Mouse (Mus musculus) lung, embryonic 16.5 days (tissue): ENCODE measurements around the gene Tmem117. TPM values are rescaled to one million over a fixed set of nuclear protein-coding genes. Genes with fewer than 3 reads are reported as not detected.

Source experiments
- ATAC-seq: fragments of 200-750 bp; cut with Nextera tagmentation; 2 replicates; pipeline ENCODE4 v1.8.0; 2017; ENCODE audit warnings: low read depth, mild to moderate bottlenecking, moderate library complexity
- H3K27ac ChIP-seq: fragments of 300-500 bp; sonication (generic); 2 replicates; pipeline ENCODE4 v1.5.1; 2014; ENCODE audit warnings: mild to moderate bottlenecking, control low read depth, low read length
- H3K27me3 ChIP-seq: fragments of 300-500 bp; sonication (generic); 2 replicates; pipeline ENCODE4 v1.6.1; 2014; ENCODE audit warnings: low read depth, low read length, mixed read lengths; ENCODE audit not compliant: control insufficient read depth, insufficient read depth
- H3K36me3 ChIP-seq: fragments of 300-500 bp; sonication (generic); 2 replicates; pipeline ENCODE4 v1.6.1; 2014; ENCODE audit warnings: low read length; ENCODE audit not compliant: control insufficient read depth, insufficient read depth
- H3K4me1 ChIP-seq: fragments of 300-500 bp; sonication (generic); replicated peaks from 2 replicates; pipeline ENCODE4 v1.6.1; 2014; ENCODE audit warnings: low read length, mixed read lengths; ENCODE audit not compliant: control insufficient read depth, insufficient read depth
- H3K4me2 ChIP-seq: fragments of 300-500 bp; sonication (generic); 2 replicates; pipeline ENCODE4 v1.6.1; 2014; ENCODE audit warnings: low read depth, low read length, control low read depth
- H3K4me3 ChIP-seq: fragments of 300-500 bp; sonication (generic); 2 replicates; pipeline ENCODE4 v1.5.1; 2014; ENCODE audit warnings: mild to moderate bottlenecking, low read length, control low read depth
- H3K9ac ChIP-seq: fragments of 300-500 bp; sonication (generic); 2 replicates; pipeline ENCODE4 v1.6.1; 2014; ENCODE audit warnings: low read length, control low read depth
- H3K9me3 ChIP-seq: fragments of 300-500 bp; sonication (generic); 2 replicates; pipeline ENCODE4 v1.6.1; 2016; ENCODE audit warnings: low read length; ENCODE audit not compliant: control insufficient read depth
- WGBS: fragments of 180-500 bp; shearing (Covaris S2); extraction: QIAGEN DNeasy Blood & Tissue Kit; methylation state at CpG from one replicate; pipeline ENCODE4 v1.1.7; 2014; 5-methylcytosine and 5-hydroxymethylcytosine counted together
- polyA plus RNA-seq: library from polyadenylated mRNA; unstranded; fragments of >200 nt; fragmentation: Nextera tagmentation; extraction: Ambion mirVana; gene quantifications from 2 replicates; pipeline ENCODE4 v1.2.1, GENCODE M21; 2015

The Tmem117 gene
- polyA plus RNA-seq: 2.7 and 4.5 TPM in 2 replicates

DNA sequence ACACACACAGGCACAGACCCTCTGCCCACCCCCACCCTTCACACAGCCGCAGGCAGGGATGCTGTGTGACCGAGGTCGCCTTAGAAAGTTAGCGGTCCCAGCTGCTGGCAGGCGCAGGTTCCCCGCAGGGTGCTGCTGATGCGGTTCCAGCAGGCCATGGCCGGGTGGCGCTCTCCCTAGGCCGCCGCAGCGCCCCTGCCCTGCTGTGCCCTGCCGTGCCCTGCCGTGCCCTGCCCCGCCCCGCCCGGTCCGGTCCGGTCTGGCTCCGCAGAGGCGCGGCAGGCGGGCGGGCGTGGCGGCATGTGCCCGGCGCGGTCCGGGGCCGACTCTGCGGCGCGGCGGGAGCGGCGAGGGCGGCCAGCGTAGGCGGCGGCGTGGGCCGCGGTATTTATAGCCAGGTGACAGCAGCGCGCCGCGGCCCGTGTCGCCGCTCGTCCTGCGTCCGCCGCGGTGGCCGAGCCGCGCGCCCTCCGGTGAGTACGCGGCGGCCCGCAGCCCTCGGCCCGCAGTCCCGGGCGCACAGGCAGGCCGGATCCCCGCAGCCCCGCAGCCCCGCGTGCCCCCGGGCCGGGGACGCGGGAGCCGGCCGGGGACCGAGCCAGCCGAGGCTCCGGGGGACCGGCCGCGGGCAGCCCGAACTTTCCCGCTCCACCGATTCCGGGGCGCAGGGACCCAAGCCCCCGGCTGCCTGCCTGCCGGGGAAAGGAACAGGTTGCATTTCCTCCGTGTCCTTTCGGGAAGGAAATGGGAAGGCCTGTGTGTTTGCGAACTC lies at the start of gene Tmem117:
Gene Tmem117 (plus strand): TSS at position 403 of the 772 bp plus-strand sequence.
- 0 out of 2 replicates have a peak, but pooled peaks cover 3% of the 10 kb centered on the region for H3K4me1 ChIP-seq
- peak within 1 kb of the TSS; percentile 98 for H3K4me2 ChIP-seq
- no peak within 1 kb of the TSS for H3K27ac ChIP-seq
- no peaks in the 10 kb centered on the region for H3K9me3 ChIP-seq
- H3K4me3 ChIP-seq: peak within 1 kb of the TSS; percentile 60
- under 1% methylated on average over 64 of the region's 96 CpGs for WGBS
- H3K27me3 ChIP-seq: peaks cover 18% of the 10 kb centered on the region
- H3K36me3 ChIP-seq: no peaks in the 10 kb centered on the region
- peak within 1 kb of the TSS; percentile 69 for H3K9ac ChIP-seq
- ATAC-seq: peak; percentile 79

DNA sequence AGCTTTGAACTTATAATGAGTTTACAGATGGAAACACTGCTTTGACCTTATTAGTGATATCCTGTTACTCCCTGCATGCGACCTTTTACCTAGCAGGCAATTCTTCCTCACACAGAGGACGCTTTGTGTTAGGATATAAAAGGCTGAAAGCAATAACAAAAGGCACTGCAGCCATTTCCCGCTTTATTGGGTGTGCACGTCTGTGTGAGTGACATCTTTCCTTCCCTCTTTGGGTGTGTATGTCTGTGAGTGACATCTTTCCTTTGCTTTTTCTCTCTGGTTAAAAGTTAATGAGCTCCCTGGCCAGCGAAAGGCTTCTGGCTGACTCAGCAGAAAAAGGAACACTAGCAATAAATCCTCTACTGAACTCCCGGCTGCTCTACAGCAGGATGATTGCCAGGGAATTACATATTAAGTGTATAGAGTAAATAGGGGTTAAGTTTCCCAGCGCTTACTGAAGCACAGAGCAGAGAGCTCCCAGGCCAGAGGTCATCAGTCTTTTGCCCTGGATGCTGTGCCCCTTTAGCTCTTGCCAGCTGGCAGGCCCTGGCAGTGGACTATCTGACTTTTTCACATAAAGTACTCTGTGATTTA lies 46.9 kb upstream of the Tmem117 start:
- Histone ChIP-seq H3K4me2 (no peak overlapping the region), H3K27ac (no peak overlapping the region), H3K27me3 (no peaks in the 10 kb centered on the region), H3K9me3 (no peaks in the 10 kb centered on the region), H3K36me3 (peaks cover 44% of the 10 kb centered on the region), H3K4me1 (no peaks in the 10 kb centered on the region), H3K4me3 (no peak overlapping the region), H3K9ac (no peak overlapping the region)
- WGBS: 64% methylated on average over 7 of the region's 7 CpGs
- ATAC-seq: no peak

DNA sequence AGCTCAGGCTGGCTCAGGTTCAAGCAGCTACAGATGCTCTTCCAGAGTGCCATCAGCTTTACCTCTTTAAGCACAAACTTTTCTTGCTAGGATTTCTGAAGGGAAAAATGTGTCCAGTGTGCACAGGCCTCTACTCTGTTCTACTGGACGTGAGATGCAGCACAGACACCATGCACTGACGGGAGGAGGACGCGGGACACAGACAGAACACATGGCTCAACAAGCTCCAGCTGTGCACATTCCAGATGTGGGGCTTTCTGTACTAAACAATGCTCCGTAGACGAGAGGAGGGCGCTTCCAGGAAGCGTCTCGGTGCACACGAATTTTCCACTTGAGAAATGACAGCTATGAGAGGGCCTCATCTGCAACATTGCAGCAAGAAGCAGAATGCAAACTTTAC lies 45.9 kb upstream of the Tmem117 start:
- ATAC-seq: no peak

DNA sequence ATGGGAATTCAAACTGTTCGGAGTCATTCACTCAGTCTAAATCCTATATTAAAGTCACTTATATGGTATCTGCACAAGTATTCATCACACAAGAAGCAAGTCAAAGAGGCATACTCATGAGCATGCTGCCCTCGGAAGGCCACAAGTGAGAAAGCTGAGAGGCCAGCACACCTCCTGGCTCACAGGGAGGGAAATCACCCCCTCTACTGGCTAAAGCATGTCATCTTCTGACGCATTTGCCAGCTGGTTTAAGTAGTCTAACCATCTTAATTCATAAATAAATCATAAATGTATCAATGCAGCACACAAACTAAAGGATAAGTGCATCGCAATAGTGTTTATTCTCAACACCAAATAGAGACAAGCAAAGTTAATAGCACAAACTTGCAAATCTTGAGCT lies 44.3 kb upstream of the Tmem117 start:
- no peaks in the 10 kb centered on the region for H3K27me3 ChIP-seq
- no peak overlapping the region for H3K9ac ChIP-seq
- no peak overlapping the region for H3K4me2 ChIP-seq
- H3K36me3 ChIP-seq: peaks cover 37% of the 10 kb centered on the region
- H3K4me3 ChIP-seq: no peak overlapping the region
- 0 out of 2 replicates have a peak, but pooled peaks cover 2% of the 10 kb centered on the region for H3K4me1 ChIP-seq
- 85% methylated on average over 4 of the region's 4 CpGs for WGBS
- H3K27ac ChIP-seq: no peak overlapping the region
- ATAC-seq: no peak
- H3K9me3 ChIP-seq: no peaks in the 10 kb centered on the region

More for the DNA sequence above, 45.9 kb upstream of the Tmem117 start:
- 86% methylated on average over 10 of the region's 10 CpGs for WGBS
- Histone ChIP-seq H3K27me3 (no peaks in the 10 kb centered on the region), H3K4me1 (no peaks in the 10 kb centered on the region), H3K9ac (no peak overlapping the region), H3K4me3 (no peak overlapping the region), H3K27ac (no peak overlapping the region), H3K36me3 (peaks cover 42% of the 10 kb centered on the region), H3K9me3 (no peaks in the 10 kb centered on the region), H3K4me2 (no peak overlapping the region)

DNA sequence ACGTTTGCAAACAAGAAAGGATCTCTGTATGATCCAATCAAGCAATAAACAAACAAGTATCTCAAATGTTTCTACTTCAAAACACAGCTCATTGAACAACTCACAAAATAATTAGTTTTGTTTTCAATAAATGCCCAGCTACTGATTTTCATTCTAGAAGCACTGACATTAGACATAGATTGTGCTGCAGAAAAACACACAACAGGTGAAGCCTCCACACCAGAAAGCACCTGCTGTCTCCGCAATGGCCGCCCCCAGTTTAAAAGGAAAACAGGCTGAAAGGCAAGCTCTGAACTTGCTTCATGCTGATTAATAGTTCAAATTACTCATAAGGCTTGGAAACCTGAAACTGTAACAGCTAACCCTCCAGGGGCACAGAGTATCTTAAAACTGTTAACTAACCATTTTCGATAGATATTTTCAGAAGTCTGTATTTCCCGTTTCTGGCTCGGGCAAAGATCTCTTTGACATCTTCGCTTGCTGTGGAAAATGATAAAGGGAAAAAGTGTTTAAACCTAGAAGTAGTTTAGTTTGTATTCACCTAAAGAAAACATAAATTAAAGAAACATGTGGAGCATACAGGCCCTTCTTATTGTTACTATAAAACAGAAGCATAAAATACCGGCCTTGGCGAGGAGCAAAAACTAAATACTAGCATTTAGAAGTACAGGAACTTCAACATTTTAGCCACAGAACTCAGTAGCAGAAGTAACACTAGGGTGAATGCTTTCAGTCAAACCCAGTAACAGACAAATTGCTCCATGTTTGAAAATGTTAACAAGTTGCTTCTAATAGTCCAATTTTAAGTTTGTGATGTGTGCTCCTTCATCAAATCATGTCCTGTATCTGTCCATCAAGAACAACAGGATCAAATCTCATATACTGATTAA lies 41.0 kb upstream of the Tmem117 start:
- H3K9me3 ChIP-seq: no peaks in the 10 kb centered on the region
- peaks cover 2% of the 10 kb centered on the region; the same call in 1 of the 2 replicates for H3K4me1 ChIP-seq
- WGBS: 82% methylated on average over 9 of the region's 9 CpGs
- H3K27me3 ChIP-seq: no peaks in the 10 kb centered on the region
- no peak for ATAC-seq
- no peak overlapping the region for H3K4me3 ChIP-seq
- peaks cover 11% of the 10 kb centered on the region for H3K36me3 ChIP-seq
- H3K4me2 ChIP-seq: peak overlapping the region; percentile 20
- no peak overlapping the region for H3K9ac ChIP-seq
- H3K27ac ChIP-seq: no peak overlapping the region

DNA sequence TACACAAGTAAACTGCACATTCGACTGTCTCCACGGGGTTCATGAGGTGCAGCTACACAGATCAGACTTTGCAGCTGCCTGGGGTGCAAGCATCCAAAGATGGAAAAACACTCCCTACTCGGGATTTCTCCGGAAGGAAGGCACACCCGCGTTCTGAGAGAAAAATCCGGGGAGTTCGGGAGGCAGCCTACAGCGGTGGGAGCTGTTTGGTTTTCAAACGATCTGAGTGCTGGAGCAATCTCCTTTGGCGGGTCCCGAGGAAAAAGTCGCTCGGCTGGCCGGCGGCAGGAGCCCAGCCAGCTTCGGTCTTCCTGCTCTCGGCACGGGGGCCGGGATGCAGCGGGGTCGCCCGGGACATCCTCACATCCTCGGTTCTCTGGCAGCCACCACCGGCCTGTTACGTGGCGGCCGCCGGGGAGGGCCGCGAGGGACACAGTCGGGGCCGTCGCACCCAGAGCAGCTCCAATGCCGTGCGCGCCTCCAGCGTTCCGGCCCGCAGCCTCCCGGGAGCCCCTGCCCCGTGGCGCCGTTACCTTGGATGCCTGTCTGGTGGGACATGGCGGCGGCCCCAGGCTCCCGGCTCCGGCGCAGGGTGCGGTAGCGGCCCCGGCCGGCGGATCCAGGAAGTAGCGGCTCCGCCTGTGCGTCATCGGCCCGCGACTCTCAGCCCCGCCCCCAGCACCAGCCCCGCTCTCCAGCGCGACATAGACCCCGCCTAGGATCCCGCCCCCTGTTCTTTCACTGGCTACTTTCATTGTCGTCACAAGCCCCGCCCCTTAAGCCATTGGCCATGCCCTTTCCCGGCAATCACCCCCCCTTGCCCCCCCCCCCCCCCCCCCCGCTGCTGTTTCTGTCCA lies 39.6 kb upstream of the Tmem117 start, which contains the start of gene Twf1:
Gene Twf1 (minus strand): TSS at position 671 of the 857 bp plus-strand sequence.
- ATAC-seq: peak; percentile 99
- Histone ChIP-seq H3K4me2 (peak within 1 kb of the TSS; percentile 59), H3K27ac (peak within 1 kb of the TSS; percentile 70), H3K27me3 (no peaks in the 10 kb centered on the region), H3K4me3 (peak within 1 kb of the TSS; percentile 96), H3K9me3 (no peaks in the 10 kb centered on the region), H3K4me1 (peaks cover 2% of the 10 kb centered on the region; the same call in 1 of the 2 replicates), H3K9ac (peak within 1 kb of the TSS; percentile 95), H3K36me3 (peaks cover 8% of the 10 kb centered on the region)
- WGBS: under 1% methylated on average over 66 of the region's 70 CpGs

DNA sequence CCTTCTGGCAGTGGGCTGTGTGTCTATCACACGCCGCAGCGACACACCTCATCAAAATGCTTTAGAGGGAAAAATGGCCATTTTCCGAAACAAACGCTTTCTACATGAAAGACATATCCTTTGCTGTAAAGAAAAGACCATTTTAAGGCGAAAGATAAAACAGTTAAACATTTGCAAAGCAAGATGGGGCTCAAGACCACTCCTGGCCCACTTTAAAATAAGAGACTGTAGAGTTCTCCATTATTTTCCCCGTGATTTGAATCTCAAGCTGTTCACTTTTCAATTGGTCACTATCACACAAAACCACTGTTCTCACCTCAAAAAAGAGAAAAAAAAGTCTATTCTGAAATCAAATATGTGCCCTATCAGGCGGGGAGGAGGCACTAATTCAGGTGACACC lies 38.9 kb upstream of the Tmem117 start:
- H3K27me3 ChIP-seq: no peaks in the 10 kb centered on the region
- 8% methylated on average over 8 of the region's 8 CpGs for WGBS
- no peaks in the 10 kb centered on the region for H3K9me3 ChIP-seq
- ATAC-seq: no peak; the same call in 1 of the 2 replicates
- peaks cover 3% of the 10 kb centered on the region for H3K36me3 ChIP-seq
- H3K4me3 ChIP-seq: peak overlapping the region; percentile 96
- peak overlapping the region; percentile 58 for H3K4me2 ChIP-seq
- H3K4me1 ChIP-seq: peaks cover 2% of the 10 kb centered on the region; the same call in 1 of the 2 replicates
- H3K27ac ChIP-seq: no peak overlapping the region
- H3K9ac ChIP-seq: 0 out of 2 replicates have a peak overlapping the region, but pooled peaks have one; percentile 33

DNA sequence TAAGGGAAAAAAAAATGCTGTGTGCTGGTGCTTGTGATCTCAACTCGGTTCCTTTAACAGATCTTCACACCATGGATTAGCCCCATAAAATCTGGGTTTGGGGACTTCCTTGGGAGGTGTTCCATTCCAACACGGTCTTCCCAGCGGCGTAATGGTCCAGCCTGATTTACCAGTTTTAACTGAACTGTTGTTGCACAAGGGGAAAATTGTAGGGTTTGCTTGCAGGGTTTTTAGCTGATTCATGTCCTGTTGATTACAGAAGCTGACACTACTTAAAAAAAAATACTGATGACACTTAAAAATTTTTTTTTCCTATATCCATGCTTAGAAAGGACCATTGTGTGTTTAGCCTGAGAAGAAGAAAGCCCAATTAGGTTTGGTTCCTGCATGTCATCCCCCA lies 37.7 kb upstream of the Tmem117 start:
- ATAC-seq: no peak

More for the DNA sequence above, 37.7 kb upstream of the Tmem117 start:
- Histone ChIP-seq H3K9me3 (no peaks in the 10 kb centered on the region), H3K9ac (no peak overlapping the region), H3K27ac (no peak overlapping the region), H3K36me3 (no peaks in the 10 kb centered on the region), H3K4me1 (peaks cover 2% of the 10 kb centered on the region; the same call in 1 of the 2 replicates), H3K4me2 (no peak overlapping the region), H3K27me3 (no peaks in the 10 kb centered on the region), H3K4me3 (no peak overlapping the region)
- 87% methylated on average over 4 of the region's 4 CpGs for WGBS
